Mouse (Mus musculus) midbrain, embryonic 14.5 days (tissue): ENCODE results near the gene Myo16. TPM values are rescaled to one million over a fixed set of nuclear protein-coding genes. Genes with fewer than 3 reads are reported as not detected.
A peak's percentile ranks its signal among the peaks of the same experiment; 100 is the strongest.

Experiments
- ATAC-seq: fragments of 200-750 bp; cut with Nextera tagmentation; 2 replicates; pipeline ENCODE4 v1.8.0; 2017; ENCODE audit warnings: moderate number of reproducible peaks, moderate library complexity; ENCODE audit not compliant: low FRiP score, low TSS enrichment
- DNase-seq: peaks from one replicate; pipeline ENCODE4 v3.0.0-alpha.2; 2015
- H3K27ac ChIP-seq: fragments of 300-500 bp; sonication (generic); replicated peaks from 2 replicates; pipeline ENCODE4 v1.5.1; 2014; ENCODE audit warnings: mild to moderate bottlenecking, low read depth, low read length, moderate library complexity
- H3K27me3 ChIP-seq: fragments of 300-500 bp; sonication (generic); 2 replicates; pipeline ENCODE4 v1.6.1; 2014; ENCODE audit warnings: low read length, control low read depth, mixed read lengths; ENCODE audit not compliant: control insufficient read depth, insufficient read depth
- H3K36me3 ChIP-seq: fragments of 300-500 bp; sonication (generic); 2 replicates; pipeline ENCODE4 v1.6.1; 2014; ENCODE audit warnings: low read length, control low read depth; ENCODE audit not compliant: control insufficient read depth, insufficient read depth
- H3K4me1 ChIP-seq: fragments of 300-500 bp; sonication (generic); 2 replicates; pipeline ENCODE4 v1.6.1; 2014; ENCODE audit warnings: mild to moderate bottlenecking, antibody characterized with exemption, low read length, control low read depth; ENCODE audit not compliant: control insufficient read depth, insufficient read depth
- H3K4me2 ChIP-seq: fragments of 300-500 bp; sonication (generic); 2 replicates; pipeline ENCODE4 v1.6.1; 2014; ENCODE audit warnings: mild to moderate bottlenecking, low read length, moderate library complexity
- H3K4me3 ChIP-seq: fragments of 300-500 bp; sonication (generic); replicated peaks from 2 replicates; pipeline ENCODE4 v1.5.1; 2014; ENCODE audit warnings: low read depth, low read length
- H3K9ac ChIP-seq: fragments of 300-500 bp; sonication (generic); replicated peaks from 2 replicates; pipeline ENCODE4 v1.6.1; 2014; ENCODE audit warnings: mild to moderate bottlenecking, low read length, moderate library complexity
- H3K9me3 ChIP-seq: fragments of 300-500 bp; sonication (generic); 2 replicates; pipeline ENCODE4 v1.6.1; 2016; ENCODE audit warnings: low read length, control low read depth, mixed read lengths; ENCODE audit not compliant: control insufficient read depth
- WGBS: fragments of 180-500 bp; shearing (Covaris S2); extraction: QIAGEN DNeasy Blood & Tissue Kit; methylation state at CpG from one replicate; pipeline ENCODE4 v1.1.7; 2014; 5-methylcytosine and 5-hydroxymethylcytosine counted together
- polyA plus RNA-seq: library from polyadenylated mRNA; unstranded; fragments of >200 nt; fragmentation: Nextera tagmentation; extraction: Ambion mirVana; gene quantifications from 2 replicates; pipeline ENCODE4 v1.2.1, GENCODE M21; 2014

Gene Myo16
- polyA plus RNA-seq, 1 experiment from 2014 or later = 6.1 TPM

DNA sequence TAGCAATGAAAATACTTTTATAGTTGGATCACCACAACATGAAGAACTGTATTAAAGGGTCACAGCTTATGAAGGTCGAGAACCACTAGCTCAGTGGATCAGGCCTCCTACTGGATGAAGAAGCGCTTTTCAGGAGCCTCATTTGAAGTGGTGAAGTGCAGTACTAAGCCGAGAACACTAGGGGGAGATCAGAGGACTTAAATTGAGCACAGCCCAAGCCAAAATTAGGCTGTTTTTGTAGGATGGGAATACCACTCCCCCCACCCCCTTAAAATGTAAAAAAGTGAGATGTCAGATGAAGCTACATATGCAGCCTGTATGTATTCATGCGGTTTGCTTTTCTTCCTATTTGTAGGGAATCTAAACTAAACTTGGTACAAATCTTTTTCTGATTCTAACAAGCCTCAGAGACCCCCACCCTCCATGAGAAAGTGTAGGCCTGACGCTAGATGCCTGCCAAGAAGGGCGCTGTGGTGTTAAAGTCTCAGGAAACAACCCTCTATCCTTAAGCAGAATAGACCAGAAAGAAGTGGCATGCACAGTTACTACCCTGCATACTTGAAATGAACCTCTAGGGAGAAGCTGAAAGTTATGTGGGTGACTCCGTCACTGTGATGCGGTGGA, 77.1 kb downstream of the Myo16 start:
- Histone ChIP-seq H3K9me3 (no peaks in the 10 kb centered on the region), H3K9ac (no peak overlapping the region), H3K4me1 (no peaks in the 10 kb centered on the region), H3K4me3 (no peak overlapping the region), H3K27me3 (no peaks in the 10 kb centered on the region), H3K4me2 (no peak overlapping the region), H3K36me3 (no peaks in the 10 kb centered on the region), H3K27ac (no peak overlapping the region)
- ATAC-seq (no peak), DNase-seq (peak; percentile 82)
- whole genome bisulfite sequencing = 56% methylated on average over 8 of the region's 8 CpGs

DNA sequence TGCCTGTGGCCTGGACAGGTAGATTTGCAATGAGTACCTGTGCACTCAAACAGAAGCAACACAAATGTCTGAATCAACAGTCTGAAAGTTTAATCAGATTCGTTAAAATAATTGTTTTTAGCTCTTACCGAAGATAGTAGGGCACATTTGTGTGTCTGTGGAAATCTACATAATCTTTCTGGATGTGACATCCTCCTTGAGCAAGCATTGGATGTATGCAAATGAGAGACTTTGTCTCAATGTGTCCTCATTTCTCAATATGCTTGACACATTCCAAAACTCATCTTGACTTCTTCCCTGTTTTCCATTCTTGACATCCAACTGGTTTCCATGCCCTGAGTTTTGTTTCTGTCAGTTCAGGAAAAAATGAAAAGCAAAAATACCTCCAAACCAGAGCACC, 80.8 kb downstream of the Myo16 start:
- no peaks in the 10 kb centered on the region for H3K36me3 ChIP-seq
- H3K9me3 ChIP-seq = no peaks in the 10 kb centered on the region
- no peak overlapping the region for H3K4me3 ChIP-seq
- H3K27ac ChIP-seq = no peak overlapping the region
- no peak for DNase-seq
- H3K4me1 ChIP-seq = no peaks in the 10 kb centered on the region
- no peak for ATAC-seq
- no peak overlapping the region for H3K9ac ChIP-seq
- WGBS = 85% methylated on average over 2 of the region's 2 CpGs
- H3K4me2 ChIP-seq = no peak overlapping the region
- no peaks in the 10 kb centered on the region for H3K27me3 ChIP-seq

DNA sequence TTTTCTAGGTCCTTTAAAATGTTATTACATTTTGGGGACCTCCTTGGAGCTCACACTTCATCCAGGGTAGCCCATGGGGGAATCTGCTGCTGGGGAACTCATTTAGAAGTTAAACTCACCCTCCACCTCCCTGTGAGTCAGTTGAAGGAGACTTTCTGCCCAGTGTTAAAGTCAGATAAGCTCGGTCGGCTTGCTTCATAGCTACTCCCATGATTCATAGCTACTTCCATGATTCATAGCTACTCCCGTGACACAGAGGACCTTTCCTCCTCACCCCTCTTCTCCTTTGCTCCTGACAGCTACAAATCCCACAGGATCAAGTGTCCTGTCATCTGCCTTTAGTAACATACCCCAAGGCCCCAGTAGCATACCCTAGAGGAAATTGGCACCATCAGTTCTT, 89.6 kb downstream of the Myo16 start:
- Histone ChIP-seq H3K9ac (no peak overlapping the region), H3K4me1 (no peaks in the 10 kb centered on the region), H3K36me3 (no peaks in the 10 kb centered on the region), H3K9me3 (no peaks in the 10 kb centered on the region), H3K4me2 (no peak overlapping the region), H3K27me3 (no peaks in the 10 kb centered on the region), H3K4me3 (no peak overlapping the region), H3K27ac (no peak overlapping the region)
- ATAC-seq = no peak
- WGBS = 89% methylated on average over 3 of the region's 3 CpGs
- DNase-seq = no peak

DNA sequence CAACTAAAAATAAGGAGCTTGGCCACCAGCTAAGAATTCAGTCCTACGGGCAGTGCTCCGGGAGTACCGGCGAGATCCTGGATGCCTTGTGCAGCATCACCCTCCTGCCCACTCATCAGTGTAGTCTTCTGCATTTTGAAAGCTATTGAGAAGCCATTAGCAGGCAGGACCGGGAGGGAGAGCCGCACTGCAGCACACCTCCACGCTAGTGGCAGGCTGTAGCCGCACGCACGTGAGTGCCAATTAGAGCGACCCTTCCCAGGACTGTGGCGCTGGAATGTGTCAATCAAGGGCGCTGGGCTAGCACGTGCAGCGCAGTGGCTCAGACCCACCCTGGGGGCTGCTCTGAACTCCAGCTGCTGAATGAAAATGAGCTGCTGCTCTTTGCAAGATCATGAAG, 95.4 kb downstream of the Myo16 start:
- WGBS = under 1% methylated on average over 15 of the region's 15 CpGs
- Histone ChIP-seq H3K36me3 (no peaks in the 10 kb centered on the region), H3K9me3 (no peaks in the 10 kb centered on the region), H3K9ac (peak overlapping the region; percentile 36; the same call in 1 of the 2 replicates), H3K4me1 (peaks cover 10% of the 10 kb centered on the region), H3K4me2 (peak overlapping the region; percentile 65), H3K27ac (peak overlapping the region; percentile 28; the same call in 1 of the 2 replicates), H3K4me3 (peak overlapping the region; percentile 27), H3K27me3 (no peaks in the 10 kb centered on the region)
- DNase-seq = peak; percentile 79
- peak; percentile 90 for ATAC-seq

DNA sequence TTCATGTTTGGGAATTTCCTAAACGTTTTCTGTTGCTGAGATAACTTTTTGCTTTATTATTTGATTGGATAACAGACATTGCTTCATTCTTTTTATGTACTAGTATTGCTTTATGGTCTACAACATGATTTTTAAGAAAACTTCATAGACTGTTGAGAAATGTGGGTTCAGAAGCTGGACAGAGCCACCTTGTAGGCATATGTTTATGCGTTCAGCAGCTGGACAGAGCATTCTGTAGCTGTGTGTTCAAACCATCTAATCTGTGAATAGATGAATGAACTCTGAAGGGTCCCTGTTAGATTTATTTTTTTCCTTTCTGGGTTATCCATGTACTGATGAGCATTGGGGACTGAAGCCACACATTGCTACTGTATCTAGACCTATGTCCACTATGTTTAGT, 102.0 kb downstream of the Myo16 start:
- Histone ChIP-seq H3K36me3 (no peaks in the 10 kb centered on the region), H3K4me3 (no peak overlapping the region), H3K27me3 (no peaks in the 10 kb centered on the region), H3K9me3 (no peaks in the 10 kb centered on the region), H3K9ac (no peak overlapping the region), H3K4me1 (no peaks in the 10 kb centered on the region), H3K4me2 (no peak overlapping the region), H3K27ac (no peak overlapping the region)
- no peak for ATAC-seq
- DNase-seq = no peak
- 78% methylated on average over 2 of the region's 2 CpGs for WGBS

- no peaks in the 10 kb centered on the region for H3K27me3 ChIP-seq
- no peaks in the 10 kb centered on the region for H3K9me3 ChIP-seq
- DNase-seq (no peak), ATAC-seq (no peak)
- no peaks in the 10 kb centered on the region for H3K4me1 ChIP-seq
- H3K27ac ChIP-seq = no peak overlapping the region
- H3K4me2 ChIP-seq = no peak overlapping the region
- H3K36me3 ChIP-seq = no peaks in the 10 kb centered on the region
- no peak overlapping the region for H3K9ac ChIP-seq
- no peak overlapping the region for H3K4me3 ChIP-seq
- WGBS = 85% methylated on average over 3 of the region's 3 CpGs
Measured at GRCm38 (mm10) chr8:10256563-10256962, 102.9 kb downstream of the Myo16 start.

DNA sequence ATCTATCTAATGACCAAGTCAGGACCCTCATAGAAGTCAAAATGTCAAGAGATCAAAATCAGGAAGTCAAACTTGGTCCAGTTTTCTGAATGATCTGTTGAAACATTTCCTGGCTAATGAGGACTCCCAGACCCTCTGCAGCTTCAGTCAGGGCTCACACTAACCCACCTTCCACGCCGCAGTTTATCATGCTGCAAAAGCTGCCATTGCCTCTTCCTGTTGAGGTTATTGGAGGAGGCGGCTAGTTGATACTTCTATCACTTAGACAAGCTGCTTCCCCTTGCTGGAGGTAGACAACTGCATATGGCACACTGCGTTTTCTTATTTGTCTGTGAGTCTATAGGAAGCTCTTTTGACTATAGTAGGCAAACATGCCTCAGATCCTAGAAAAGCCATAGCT, 116.4 kb downstream of the Myo16 start:
- Histone ChIP-seq H3K36me3 (no peaks in the 10 kb centered on the region), H3K4me3 (no peak overlapping the region), H3K4me1 (no peaks in the 10 kb centered on the region), H3K9me3 (no peaks in the 10 kb centered on the region), H3K9ac (no peak overlapping the region), H3K27me3 (no peaks in the 10 kb centered on the region), H3K27ac (no peak overlapping the region), H3K4me2 (no peak overlapping the region)
- DNase-seq = no peak
- 91% methylated on average over 4 of the region's 4 CpGs for WGBS
- no peak for ATAC-seq

DNA sequence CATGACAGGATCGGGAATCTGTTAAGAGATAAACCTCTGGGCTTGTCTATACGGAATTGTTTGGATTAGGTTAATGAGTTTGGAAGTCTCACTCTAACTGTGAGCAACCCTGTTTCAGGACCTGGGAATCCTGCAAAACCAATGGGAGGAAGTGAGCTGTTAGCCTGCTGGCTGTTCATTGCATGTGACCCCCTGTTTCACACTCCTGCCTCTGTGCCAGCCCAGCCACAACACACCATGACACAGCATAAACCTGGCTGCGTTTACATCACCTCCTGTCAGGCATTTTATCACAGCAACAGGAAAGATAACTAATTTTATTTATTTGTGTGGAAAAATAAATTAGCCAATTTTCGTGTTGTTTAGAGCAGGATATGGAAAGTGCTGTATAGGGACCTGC, 138.9 kb downstream of the Myo16 start:
- H3K4me1 ChIP-seq = no peaks in the 10 kb centered on the region
- WGBS = 68% methylated on average over 4 of the region's 4 CpGs
- no peak overlapping the region for H3K9ac ChIP-seq
- H3K4me3 ChIP-seq = no peak overlapping the region
- no peak overlapping the region for H3K4me2 ChIP-seq
- no peaks in the 10 kb centered on the region for H3K9me3 ChIP-seq
- H3K27me3 ChIP-seq = no peaks in the 10 kb centered on the region
- no peaks in the 10 kb centered on the region for H3K36me3 ChIP-seq
- DNase-seq (no peak), ATAC-seq (no peak)
- H3K27ac ChIP-seq = no peak overlapping the region

- peak; percentile 57 for DNase-seq
- H3K4me1 ChIP-seq = 0 out of 2 replicates have a peak, but pooled peaks cover 13% of the 10 kb centered on the region
- H3K27me3 ChIP-seq = no peaks in the 10 kb centered on the region
- ATAC-seq = no peak
- H3K36me3 ChIP-seq = no peaks in the 10 kb centered on the region
- H3K4me3 ChIP-seq = no peak overlapping the region
- no peak overlapping the region for H3K27ac ChIP-seq
- WGBS = 52% methylated on average over 3 of the region's 3 CpGs
- H3K9me3 ChIP-seq = no peaks in the 10 kb centered on the region
- no peak overlapping the region for H3K9ac ChIP-seq
- H3K4me2 ChIP-seq = no peak overlapping the region
Measured at GRCm38 (mm10) chr8:10300797-10301196, 147.1 kb downstream of the Myo16 start.
